Mouse (Mus musculus): ENCODE data around the gene Ptprs.

DNA sequence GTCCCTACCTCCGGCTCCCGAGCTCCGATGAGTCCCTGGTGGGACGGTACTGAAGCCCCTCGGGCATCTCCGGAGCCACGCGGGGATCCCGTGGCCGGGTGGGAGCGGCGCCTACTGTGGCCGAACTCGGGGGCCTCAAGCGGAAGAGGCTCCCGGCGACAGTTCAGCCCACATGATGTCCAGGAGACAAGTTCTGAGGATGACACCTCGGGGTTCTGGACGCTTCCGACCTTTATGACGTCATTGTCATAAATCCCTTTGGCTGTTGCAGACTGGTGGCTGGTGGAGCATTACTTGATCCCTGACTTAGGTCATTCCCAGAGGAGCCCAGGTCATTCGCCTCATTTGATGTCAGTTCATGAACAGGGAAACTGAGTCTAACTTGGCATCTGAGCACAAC, 36.0 kb upstream of the Ptprs start, which contains the start of gene Znrf4:
- TF ChIP-seq CTCF (IDR thresholded peaks at IDR 0.05), result no peak
- TF ChIP-seq POLR2A (IDR thresholded peaks at IDR 0.05; ENCODE audit: insufficient read depth, low read depth, low read length), result no peak

Data from heart, adult 2 months (tissue).